Mouse (Mus musculus): ENCODE data around the gene Wdr26. TPM values are rescaled to one million over a fixed set of nuclear protein-coding genes. Genes with fewer than 3 reads are reported as not detected.

Gene Wdr26
- total RNA-seq, 1 experiment: 59.9 TPM

- H3K4me1 ChIP-seq (ENCODE audit: control insufficient read depth in 2 of 2, insufficient read depth in 2 of 2, low read length in 2 of 2, poor library complexity in 1 of 2): peaks cover 0 to 4% of the 10 kb centered on the region in 2 experiments; a peak in 1 of 4 replicates
- TF ChIP-seq ZNF384 (IDR thresholded peaks at IDR 0.05; ENCODE audit: low read depth, low read length) (no peak), MAFK (IDR thresholded peaks at IDR 0.05; ENCODE audit: insufficient read depth, low read depth, low read length) (no peak), HCFC1 (IDR thresholded peaks at IDR 0.05; ENCODE audit: borderline replicate concordance, insufficient read depth, low read length) (peak; percentile 95)
- peak overlapping the region; percentile 77 to 94 for H3K4me3 ChIP-seq (ENCODE audit: insufficient read depth in 1 of 2, low read depth in 1 of 2, low read length in 2 of 2, poor library complexity in 1 of 2, severe bottlenecking in 1 of 2)
- no peaks in the 10 kb centered on the region for H3K9me3 ChIP-seq (ENCODE audit: control insufficient read depth, insufficient read depth, low read depth, low read length)
- peak; percentile 85 for DNase-seq (ENCODE audit: low read depth, low spot score)
- peak overlapping the region; percentile 26; the same call in 1 of the 2 replicates for H3K27ac ChIP-seq (ENCODE audit: insufficient read depth, low read depth, low read length, poor library complexity, severe bottlenecking)
- peaks cover 2% of the 10 kb centered on the region; the same call in 1 of the 2 replicates for H3K36me3 ChIP-seq (ENCODE audit: control insufficient read depth, insufficient read depth, low read length, poor library complexity, severe bottlenecking)
- in situ Hi-C loops (cut with MboI; ENCODE audit: low sequenced_read_pairs in 2 of 2, unreplicated experiment in 2 of 2): no loop called here
- peak overlapping the region; percentile 90 for H3K9ac ChIP-seq (ENCODE audit: insufficient read depth, low read depth, low read length, poor library complexity, severe bottlenecking)
Observed at GRCm38 (mm10) chr1:181150827-181151534, 60.8 kb downstream of the Wdr26 start.

- in situ Hi-C loops (cut with MboI; ENCODE audit: low sequenced_read_pairs in 2 of 2, unreplicated experiment in 2 of 2): no loop called here
- H3K27ac ChIP-seq (ENCODE audit: insufficient read depth, low read depth, low read length, poor library complexity, severe bottlenecking): no peak overlapping the region
Observed at GRCm38 (mm10) chr1:181150431-181150826, 61.4 kb downstream of the Wdr26 start.

GRCm38 (mm10) chr1:181149373-181150017 is 62.3 kb downstream of the Wdr26 start:
- in situ Hi-C loops (cut with MboI; ENCODE audit: low sequenced_read_pairs in 2 of 2, unreplicated experiment in 2 of 2): loop anchor here in 1 of 2 experiments (25.0 kb wide), 1 partner anchor 562 kb away; no protein-coding TSS in a partner anchor
- no peaks in the 10 kb centered on the region for H3K9me3 ChIP-seq (ENCODE audit: control insufficient read depth, insufficient read depth, low read depth, low read length)
- H3K4me3 ChIP-seq (ENCODE audit: insufficient read depth in 1 of 2, low read depth in 1 of 2, low read length in 2 of 2, poor library complexity in 1 of 2, severe bottlenecking in 1 of 2): no peak overlapping the region
- DNase-seq (ENCODE audit: low read depth, low spot score): no peak
- H3K4me1 ChIP-seq (ENCODE audit: control insufficient read depth in 2 of 2, insufficient read depth in 2 of 2, low read length in 2 of 2, poor library complexity in 1 of 2): peaks cover 0 to 4% of the 10 kb centered on the region in 2 experiments; a peak in 1 of 4 replicates
- H3K9ac ChIP-seq (ENCODE audit: insufficient read depth, low read depth, low read length, poor library complexity, severe bottlenecking): no peak overlapping the region
- H3K27ac ChIP-seq (ENCODE audit: insufficient read depth, low read depth, low read length, poor library complexity, severe bottlenecking): no peak overlapping the region
- peaks cover 2% of the 10 kb centered on the region; the same call in 1 of the 2 replicates for H3K36me3 ChIP-seq (ENCODE audit: control insufficient read depth, insufficient read depth, low read length, poor library complexity, severe bottlenecking)
- no peak for TF ChIP-seq HCFC1 (IDR thresholded peaks at IDR 0.05; ENCODE audit: borderline replicate concordance, insufficient read depth, low read length)
- TF ChIP-seq MAFK (IDR thresholded peaks at IDR 0.05; ENCODE audit: insufficient read depth, low read depth, low read length): no peak

More at GRCm38 (mm10) chr1:181150431-181150826, 61.4 kb downstream of the Wdr26 start:
- Histone ChIP-seq H3K4me3 (ENCODE audit: insufficient read depth in 1 of 2, low read depth in 1 of 2, low read length in 2 of 2, poor library complexity in 1 of 2, severe bottlenecking in 1 of 2) (peak overlapping the region in 1 of 2 experiments; percentile 77; a peak in 1 of 4 replicates), H3K9ac (ENCODE audit: insufficient read depth, low read depth, low read length, poor library complexity, severe bottlenecking) (no peak overlapping the region), H3K36me3 (ENCODE audit: control insufficient read depth, insufficient read depth, low read length, poor library complexity, severe bottlenecking) (peaks cover 2% of the 10 kb centered on the region; the same call in 1 of the 2 replicates), H3K9me3 (ENCODE audit: control insufficient read depth, insufficient read depth, low read depth, low read length) (no peaks in the 10 kb centered on the region), H3K4me1 (ENCODE audit: control insufficient read depth in 2 of 2, insufficient read depth in 2 of 2, low read length in 2 of 2, poor library complexity in 1 of 2) (peaks cover 0 to 4% of the 10 kb centered on the region in 2 experiments; a peak in 1 of 4 replicates)
- no peak for DNase-seq (ENCODE audit: low read depth, low spot score)
- TF ChIP-seq CHD2 (IDR thresholded peaks at IDR 0.05; ENCODE audit: low read depth, low read length): no peak
- no peak for TF ChIP-seq ZC3H11A (IDR thresholded peaks at IDR 0.05; ENCODE audit: borderline replicate concordance, low read depth, low read length)
- no peak for TF ChIP-seq MAFK (IDR thresholded peaks at IDR 0.05; ENCODE audit: insufficient read depth, low read depth, low read length)
- TF ChIP-seq ZNF384 (IDR thresholded peaks at IDR 0.05; ENCODE audit: low read depth, low read length): no peak
- TF ChIP-seq HCFC1 (IDR thresholded peaks at IDR 0.05; ENCODE audit: borderline replicate concordance, insufficient read depth, low read length): no peak

- Histone ChIP-seq H3K4me3 (ENCODE audit: insufficient read depth in 1 of 2, low read depth in 1 of 2, low read length in 2 of 2, poor library complexity in 1 of 2, severe bottlenecking in 1 of 2) (no peak overlapping the region), H3K9ac (ENCODE audit: insufficient read depth, low read depth, low read length, poor library complexity, severe bottlenecking) (no peak overlapping the region; the same call in 1 of the 2 replicates), H3K4me1 (ENCODE audit: control insufficient read depth in 2 of 2, insufficient read depth in 2 of 2, low read length in 2 of 2, poor library complexity in 1 of 2) (peaks cover 0 to 4% of the 10 kb centered on the region in 2 experiments; a peak in 1 of 4 replicates), H3K9me3 (ENCODE audit: control insufficient read depth, insufficient read depth, low read depth, low read length) (no peaks in the 10 kb centered on the region), H3K27ac (ENCODE audit: insufficient read depth, low read depth, low read length, poor library complexity, severe bottlenecking) (no peak overlapping the region), H3K36me3 (ENCODE audit: control insufficient read depth, insufficient read depth, low read length, poor library complexity, severe bottlenecking) (peaks cover 2% of the 10 kb centered on the region; the same call in 1 of the 2 replicates)
- DNase-seq (ENCODE audit: low read depth, low spot score): no peak
- no peak for TF ChIP-seq ZNF384 (IDR thresholded peaks at IDR 0.05; ENCODE audit: low read depth, low read length)
- no peak for TF ChIP-seq ZC3H11A (IDR thresholded peaks at IDR 0.05; ENCODE audit: borderline replicate concordance, low read depth, low read length)
- TF ChIP-seq MAFK (IDR thresholded peaks at IDR 0.05; ENCODE audit: insufficient read depth, low read depth, low read length): no peak
- TF ChIP-seq HCFC1 (IDR thresholded peaks at IDR 0.05; ENCODE audit: borderline replicate concordance, insufficient read depth, low read length): no peak
- no peak for TF ChIP-seq CHD2 (IDR thresholded peaks at IDR 0.05; ENCODE audit: low read depth, low read length)
- in situ Hi-C loops (cut with MboI; ENCODE audit: low sequenced_read_pairs in 2 of 2, unreplicated experiment in 2 of 2): loop anchor here in 1 of 2 experiments (25.0 kb wide), 1 partner anchor 561 kb away; no protein-coding TSS in a partner anchor
Observed at GRCm38 (mm10) chr1:181148540-181148939, 63.3 kb downstream of the Wdr26 start.
